Mouse (Mus musculus): ENCODE measurements around the gene Pigq.
A peak's percentile ranks its signal among the peaks of the same experiment; 100 is the strongest.

The Pigq gene

DNA sequence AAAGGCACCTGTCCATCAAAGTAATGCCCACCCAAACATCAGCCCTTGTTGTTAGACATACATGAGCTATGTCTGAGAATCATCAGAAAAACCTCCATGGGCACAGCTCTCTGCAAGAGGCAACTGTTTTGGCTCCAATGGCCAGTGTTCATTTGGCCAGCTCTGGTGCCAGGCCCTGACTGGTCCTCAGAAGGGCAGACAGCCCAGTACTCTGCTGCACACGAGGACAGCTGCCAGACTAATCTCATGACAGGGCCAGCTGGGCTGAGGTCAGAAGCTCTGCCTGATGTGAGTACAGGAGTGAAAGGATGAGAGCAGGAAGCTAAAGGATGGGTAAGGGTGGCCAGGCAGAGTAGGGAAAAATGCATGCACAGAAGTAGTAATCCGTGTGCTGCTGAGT lies 19.4 kb downstream of the Pigq start:
- no peak for DNase-seq (ENCODE audit: low spot score)

DNA sequence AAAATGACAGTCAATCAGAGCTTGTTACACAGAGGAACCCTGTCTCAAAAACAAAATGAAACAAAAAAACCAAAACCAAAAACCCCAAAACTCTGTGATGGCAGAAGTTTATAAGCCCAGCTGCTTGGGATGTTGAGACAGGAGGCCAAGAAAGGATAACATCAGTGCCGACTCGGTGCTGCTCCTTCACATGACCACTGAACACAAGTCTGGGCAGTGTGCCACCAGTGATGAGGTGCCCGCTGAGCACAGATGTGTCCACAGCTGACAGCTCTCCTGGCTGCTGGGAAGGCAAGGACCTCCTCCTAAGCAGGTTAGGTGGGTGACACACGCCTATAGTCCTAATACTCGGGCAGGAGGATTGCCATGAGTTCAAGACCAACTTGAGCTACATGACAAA lies 22.6 kb downstream of the Pigq start:
- DNase-seq (ENCODE audit: low spot score): no peak

DNA sequence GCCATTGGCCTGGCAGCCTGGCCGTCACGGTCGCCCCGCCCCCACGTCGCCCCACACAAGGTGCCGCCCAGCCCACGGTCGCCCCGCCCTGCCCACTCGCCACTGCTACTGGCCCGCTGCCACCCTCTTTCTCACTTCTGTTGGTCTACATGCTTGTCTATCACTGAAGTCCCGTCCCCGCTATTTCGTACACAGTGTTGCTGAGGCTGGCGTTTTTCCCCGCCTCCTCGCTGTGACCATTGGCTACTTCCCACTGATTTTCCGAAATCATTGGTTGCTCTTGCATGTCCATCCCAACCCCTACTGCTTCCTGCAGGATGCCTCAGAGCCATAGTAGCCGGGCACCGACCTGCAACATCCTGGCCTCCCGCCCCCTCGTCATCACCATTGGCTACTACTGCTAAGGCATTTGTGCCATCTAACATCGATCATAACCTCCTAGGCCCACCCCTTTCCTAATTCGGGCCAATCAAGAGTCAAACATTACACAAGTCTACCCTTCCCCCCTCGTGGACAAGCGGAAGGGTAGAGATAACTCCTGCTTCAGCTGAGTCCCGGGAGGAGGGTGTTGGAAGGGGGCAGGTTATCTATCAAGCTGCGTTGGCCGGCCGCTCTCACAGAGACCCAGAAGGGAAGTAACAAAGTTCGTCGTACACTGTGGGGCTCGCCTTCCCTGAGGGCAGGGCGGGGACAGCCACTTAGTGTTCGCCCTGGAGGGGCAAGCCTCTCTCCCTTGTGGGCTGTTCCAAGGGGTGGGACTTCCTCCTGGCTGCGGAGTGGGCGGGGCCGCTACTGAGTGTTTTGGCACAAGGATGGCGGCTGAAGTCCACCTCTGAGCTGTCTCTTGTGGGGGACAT lies 24.7 kb downstream of the Pigq start:
- DNase-seq (ENCODE audit: low spot score): peak; percentile 100

DNA sequence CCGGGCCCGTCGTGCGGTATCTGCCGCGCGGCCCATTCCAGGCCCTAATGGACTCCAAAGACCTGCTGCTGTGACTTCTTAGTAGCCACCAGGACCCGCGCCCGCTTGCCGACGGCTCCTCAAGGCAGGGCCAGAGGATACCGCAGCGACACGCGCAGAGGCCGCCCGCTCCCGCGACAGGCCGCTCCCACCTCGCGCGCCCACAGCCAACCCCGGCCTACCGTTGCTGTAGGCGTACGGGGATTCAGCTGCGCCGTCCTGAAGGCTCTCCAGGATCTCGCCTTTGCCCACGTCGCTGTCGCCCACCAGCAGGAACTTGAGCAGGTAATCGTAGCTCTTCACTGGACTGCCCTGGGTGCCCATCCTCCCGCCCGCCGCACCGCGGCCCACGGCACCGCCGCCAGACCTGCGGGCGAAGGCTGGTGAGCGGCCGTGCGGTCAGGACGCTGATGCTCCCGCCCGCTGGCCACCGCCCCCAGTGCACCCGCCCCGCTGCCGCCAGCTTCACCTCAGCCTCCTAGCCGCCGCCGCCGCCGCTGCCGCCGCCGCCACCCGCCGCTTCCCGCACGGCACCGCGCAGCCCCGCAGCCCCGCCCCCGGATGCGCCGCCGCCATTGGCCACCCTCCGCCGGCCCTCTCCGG lies 25.5 kb downstream of the Pigq start, which contains the start of gene Rab40c:
Rab40c (minus strand) TSS at position 584 of the 642 bp plus-strand sequence.
- DNase-seq (ENCODE audit: low spot score): peak; percentile 22

DNA sequence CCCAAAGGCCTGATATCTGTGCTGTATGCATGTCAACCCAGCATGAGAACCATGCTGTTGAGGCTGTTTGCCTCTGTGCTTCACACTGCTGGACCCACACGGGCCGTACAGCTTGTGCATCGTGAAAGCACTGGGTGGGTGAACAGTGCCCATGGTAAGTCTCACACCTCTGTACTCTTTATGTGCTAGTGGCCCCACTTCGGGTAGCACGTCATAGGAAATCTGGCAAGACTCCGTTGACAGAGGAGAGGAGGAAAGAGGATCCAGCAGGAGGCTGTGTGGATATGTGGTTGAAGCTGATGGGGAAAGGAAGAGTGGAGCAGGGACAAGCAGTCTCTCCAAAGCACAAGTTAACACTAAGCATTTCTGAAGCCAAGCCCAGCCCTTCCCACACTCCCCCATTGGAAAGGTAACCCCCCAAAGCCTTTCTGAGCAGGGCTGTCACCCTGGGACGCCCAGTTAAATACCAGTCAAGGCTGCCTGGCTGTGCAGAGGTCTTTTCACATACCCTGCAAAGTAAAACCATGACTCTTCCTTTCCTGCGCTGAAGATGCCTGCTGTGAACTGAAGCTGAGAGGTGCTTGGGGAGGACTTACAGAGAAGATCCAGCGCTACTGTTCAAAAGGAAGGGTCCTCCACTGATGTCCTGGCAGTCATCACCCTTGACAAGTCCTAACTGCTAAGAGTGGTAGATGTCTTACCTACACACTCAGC lies 26.5 kb downstream of the Pigq start:
- no peak for DNase-seq (ENCODE audit: low spot score)

DNA sequence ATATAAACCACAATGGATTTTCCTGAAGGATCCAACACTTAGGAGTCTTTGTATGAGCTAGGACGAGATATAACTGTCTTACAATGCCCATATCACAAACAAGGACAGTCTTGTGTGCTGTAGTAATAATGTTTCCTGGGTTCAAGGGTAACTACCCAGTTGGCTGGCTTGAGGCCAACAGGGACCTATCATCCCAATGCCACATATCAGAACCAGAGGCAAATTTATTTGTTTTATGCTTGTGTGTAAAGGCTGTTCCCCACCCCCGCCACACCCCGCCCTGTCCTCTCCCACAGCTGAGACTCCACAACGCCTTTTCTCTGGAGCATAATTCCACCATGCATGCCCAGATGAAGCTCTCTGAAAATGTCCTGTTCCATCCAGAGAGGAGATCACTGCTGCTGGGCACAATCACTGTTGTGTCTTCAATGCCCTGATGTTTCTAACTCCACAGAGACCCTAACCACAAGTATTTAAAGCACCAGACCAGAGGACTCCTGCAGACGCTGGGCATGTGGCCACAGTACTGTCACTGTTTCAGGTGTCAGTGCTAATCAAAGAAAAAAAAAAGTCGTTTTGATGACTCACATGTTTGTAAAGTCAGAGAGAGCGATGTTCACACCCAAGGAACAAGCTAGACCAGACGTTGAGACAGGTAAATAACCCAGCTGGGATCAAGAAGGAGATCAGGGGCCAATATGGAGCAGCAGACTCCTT lies 27.6 kb downstream of the Pigq start:
- DNase-seq (ENCODE audit: low spot score): no peak

DNA sequence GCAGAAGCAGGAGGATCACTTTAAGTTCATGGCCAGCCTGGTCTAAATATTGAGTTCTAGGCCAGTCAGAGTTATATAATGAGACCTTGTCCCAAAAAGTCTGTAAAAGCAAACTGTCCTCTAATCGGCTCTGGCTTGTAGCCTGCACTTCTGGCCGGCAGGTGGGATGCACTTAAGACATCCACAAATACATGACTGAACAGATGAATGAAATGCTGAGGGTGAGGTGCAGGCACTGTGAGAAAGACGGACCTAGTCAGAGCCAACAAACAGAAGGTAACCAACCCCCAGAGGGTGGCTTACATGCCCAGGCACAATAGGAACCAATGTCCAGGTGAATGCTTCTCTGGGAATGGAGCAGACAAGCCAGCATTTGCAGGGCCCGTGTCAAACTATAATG lies 30.4 kb downstream of the Pigq start:
- DNase-seq (ENCODE audit: low spot score): no peak

DNA sequence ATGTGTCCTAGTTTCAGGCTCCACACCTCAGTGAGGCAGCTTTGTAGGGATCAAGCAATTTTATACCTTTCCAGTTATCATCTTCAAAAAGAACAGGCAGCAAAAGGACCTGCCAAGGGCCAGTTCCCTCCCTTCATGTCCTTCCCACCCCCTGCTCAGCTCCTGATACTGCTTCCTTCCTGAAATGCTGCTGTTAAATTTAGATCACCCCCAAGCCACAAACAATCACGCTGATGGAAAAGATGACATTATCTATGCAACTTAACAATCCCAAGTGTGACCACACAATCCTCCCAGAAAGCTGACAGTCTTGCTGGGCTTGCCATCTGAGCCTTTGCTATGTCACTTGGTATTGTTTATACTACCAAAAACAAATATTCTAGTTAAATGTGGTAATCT lies 30.9 kb downstream of the Pigq start:
- no peak for DNase-seq (ENCODE audit: low spot score)

DNA sequence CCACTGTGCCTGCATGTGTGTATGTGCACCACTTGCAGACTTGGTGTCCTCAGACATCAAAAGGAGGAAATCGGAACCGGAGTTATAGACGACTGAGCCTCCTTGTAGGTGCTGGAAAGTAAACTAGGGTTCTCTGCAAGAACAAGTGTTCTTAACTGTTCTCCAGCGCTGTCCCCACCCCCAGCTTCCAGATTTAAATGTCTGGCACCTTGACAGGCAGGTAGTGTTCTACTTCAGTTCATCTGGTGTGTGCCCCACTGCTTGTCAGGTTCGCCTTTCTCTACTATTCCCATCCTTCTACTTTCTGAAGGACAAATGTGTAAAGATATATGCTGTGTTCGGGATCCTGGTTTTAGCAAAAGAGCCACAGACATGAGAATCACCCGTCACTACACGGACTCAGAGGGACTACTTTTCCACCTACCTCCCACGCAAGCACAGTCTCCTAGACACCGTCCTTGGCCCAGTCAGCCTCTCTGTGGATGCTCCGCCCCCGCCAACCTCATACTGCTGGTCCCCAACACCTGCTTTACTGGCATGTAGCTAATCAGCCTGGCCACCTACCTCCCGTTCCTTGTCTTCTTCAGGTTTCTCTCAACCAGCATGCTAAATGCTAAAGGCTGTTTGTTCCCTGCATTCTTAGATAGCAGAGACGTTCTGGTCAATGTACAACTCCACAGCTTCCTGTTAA lies 31.4 kb downstream of the Pigq start:
- DNase-seq (ENCODE audit: low spot score): no peak

DNA sequence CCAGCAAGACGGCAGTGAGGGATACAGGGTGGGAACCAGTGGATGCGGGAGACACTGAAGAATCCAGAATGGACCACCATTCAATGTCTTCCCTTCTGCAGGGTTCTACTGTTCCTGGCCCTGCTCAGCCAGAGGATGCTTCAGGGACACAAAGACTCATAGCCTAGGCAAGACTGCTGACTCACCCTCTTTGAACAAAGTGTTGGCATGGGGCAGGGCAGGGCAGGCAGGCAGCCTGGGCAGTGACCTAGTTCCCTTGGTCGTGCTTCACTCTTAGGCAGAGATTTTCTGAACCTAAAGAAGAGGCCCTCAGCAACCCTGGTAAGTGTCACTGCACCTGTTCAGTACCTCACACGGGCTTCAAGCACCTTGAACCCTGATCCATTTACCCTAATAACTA lies 32.9 kb downstream of the Pigq start:
- no peak for DNase-seq (ENCODE audit: low spot score)

DNA sequence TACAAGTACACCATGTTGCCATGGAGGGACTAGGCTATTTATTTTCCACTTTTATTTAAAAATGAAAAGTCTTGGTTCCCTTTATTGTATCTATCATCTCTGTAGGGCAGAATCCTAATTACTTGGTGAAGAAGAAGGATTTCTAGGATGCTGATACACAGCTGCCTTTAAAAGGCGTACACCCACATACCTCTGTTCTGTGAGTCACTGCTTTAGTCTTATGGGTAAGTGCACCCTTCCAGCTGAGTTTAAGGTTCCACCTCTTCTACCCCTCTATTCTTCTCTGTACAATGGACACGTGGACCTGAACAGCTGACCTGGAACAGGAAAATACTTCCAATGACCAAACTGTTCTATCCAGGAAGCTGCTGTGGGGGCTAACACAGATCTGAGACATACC lies 37.1 kb downstream of the Pigq start:
- no peak for DNase-seq (ENCODE audit: low spot score)

DNA sequence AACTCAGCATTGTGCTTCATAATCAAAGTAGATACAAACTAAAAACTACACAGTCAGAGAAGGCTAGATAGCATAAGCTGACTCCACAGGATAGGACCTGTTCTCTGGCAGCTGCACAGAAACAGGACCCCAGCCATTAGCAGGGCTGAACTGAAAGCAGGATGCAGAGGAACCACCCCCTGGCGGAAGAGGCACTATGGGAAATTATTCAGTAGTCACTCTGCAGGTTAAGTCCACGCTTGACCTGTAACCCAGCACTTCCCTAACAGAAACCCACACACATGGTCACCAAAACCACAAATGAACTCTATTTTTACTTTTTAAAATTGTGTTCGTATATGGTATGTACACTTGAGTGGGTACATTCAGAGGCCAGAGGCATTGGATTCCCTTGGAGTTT lies 41.7 kb downstream of the Pigq start:
- no peak for DNase-seq (ENCODE audit: low spot score)

DNA sequence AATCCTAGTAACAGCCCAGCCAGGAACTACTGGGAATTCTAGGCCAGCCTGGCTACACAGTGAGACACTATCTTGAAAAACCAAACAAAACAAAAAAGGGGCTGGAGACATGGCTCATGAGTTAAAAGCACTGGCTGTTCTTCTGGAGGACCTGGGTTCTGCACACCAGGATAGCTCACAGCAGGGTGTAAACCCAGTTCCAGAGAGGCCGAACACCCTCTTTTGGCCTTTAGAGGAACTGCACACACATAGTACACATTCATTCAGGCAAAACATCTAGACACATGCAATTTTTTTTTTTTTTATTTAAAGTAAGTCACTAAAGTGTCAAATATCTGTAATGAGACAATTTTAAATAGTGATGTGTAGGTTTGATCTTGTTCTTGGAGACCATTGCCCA lies 44.5 kb downstream of the Pigq start:
- DNase-seq (ENCODE audit: low spot score): no peak

DNA sequence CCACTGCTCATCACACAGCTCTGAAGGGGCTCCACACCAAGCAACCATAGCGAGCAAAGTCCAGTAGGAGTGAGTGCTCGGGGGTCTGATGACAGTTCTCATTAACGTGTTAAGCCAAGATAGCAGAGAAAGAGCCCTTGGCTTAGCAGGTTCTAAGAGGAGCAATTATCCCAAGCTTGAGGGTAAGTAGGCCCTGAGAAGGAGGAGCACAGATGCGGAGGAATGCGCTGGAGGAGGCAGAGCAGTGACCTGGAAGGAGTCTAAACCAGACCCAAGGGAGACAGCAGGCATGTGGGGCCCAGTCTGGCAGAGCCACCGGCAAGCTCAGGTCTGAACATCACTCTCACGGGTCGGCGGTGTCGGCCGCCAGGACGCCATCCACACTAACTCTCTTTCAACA lies 48.8 kb downstream of the Pigq start:
- DNase-seq (ENCODE audit: low spot score): no peak

DNA sequence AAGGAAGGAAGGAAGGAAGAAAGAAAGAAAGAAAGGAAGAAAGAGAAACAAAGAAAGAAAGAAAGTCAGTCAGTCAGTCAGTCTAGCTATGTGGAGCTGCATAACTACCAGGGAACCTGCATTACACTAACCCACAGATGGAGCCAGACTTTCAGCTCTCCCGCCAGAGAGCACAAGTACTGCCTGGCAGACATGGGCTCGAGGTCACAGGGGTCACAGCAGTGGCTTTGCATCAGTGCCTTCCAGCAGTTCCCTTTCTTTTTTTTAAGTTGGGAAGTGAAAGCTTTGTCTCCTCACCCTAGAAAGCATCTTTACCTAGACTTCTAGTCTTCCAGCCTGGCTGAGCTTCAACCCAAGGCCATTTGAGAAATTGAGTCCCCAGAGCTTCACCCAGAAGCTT lies 49.3 kb downstream of the Pigq start:
- no peak for DNase-seq (ENCODE audit: low spot score)

DNA sequence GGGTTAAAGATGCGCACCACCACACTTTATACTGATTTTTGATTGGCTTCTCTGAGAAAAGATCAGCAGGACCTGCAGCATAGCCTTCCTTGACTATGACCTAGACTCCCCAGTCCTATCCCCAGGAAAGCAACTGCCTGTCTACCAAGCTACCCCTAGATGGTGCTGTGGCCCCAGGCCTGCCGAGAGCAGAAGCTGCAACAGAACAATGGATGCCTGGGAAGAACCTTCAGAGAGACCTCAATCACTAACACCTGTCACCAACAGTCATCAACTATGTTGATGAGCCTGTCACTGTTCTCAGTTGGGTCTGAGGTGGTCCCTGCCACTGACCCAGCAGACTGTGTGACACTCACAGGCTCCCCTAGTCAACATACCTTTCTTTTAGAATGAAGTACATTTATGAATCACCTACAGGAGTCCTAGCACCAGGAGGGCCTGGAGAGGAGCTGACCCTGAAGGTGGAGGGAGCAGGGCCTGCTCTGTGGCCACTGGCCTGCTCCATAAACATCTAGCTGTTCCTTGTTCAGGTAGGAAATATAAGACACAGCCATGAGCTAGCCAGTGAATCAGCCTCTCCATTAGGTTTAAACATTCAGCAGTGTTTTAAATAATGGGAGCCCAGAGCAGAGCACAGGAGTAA lies 50.6 kb downstream of the Pigq start:
- no peak for DNase-seq (ENCODE audit: low spot score)

DNA sequence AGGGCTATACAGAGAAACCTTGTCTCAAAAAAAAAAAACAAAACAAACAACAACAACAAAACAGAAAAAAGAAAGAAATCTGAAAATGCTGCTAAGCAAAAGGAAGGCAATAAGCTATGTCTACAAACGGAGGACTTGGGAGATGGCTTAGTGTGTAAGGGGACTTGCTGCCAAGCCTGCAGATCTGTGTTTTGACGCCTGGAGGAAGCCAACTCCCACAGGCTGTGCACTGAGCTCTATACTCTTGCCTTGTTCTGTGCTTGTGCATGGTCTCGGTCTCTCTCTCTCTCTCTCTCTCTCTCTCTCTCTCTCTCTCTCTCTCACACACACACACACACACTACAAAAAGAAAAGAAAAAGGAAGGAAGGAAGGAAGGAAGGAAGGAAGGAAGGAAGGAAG lies 55.9 kb downstream of the Pigq start:
- no peak for DNase-seq (ENCODE audit: low spot score)

DNA sequence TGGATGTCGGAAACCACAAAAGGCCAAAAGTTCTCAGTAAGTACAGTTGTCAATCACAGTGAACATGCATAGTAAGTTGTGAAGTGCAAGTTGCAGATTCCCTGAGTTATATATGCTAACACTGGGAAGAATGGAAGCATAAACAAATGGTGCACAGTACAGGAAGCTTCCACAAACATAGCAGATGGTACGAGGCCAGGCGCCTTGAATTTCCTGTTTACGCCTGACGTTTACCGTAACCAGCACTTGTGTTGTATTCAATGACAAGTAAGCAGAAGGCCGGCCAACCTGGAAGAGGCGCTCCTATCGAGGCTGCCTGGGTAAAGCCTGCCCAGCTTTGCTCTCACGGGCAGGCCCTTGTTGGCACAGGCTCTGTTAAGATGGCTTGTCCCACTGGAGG lies 57.3 kb downstream of the Pigq start:
- no peak for DNase-seq (ENCODE audit: low spot score)

DNA sequence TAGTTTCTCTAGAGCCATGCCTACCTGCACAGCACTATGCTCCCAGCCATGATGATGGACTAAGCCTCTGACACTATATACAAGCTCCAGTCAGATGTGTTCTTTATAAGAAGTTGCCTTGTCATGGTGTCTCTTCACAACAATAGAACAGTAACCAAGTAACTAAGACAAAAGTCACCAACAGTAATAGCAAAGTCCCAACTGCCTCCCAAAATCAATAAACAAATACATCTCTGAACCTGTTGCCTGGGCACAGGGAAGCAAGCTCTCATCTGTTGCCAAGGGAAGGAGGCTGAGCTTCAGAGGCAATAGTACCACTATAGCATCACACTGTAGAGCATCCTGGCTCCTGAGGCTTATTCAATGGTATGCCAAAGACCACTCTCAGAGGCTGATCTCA lies 57.9 kb downstream of the Pigq start:
- no peak for DNase-seq (ENCODE audit: low spot score)

DNA sequence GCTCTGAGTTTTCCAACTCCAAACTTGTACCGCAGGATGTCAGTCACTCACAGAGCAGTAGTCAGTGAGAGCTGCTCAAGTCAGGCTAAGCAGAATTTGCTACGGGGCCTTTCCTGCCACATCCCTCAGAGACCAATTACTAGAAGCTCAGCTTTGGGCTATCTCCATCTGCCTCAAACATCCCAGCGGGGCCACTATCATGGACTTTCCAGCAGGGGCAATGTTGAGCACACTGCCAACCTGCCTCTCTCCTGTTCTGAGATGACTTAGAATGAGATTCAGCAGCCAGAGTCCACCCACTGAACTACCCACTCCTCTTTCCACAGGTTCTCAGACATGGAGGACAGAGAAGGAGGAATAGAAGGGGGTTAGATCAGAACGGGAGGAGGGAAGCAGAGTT lies 59.1 kb downstream of the Pigq start:
- DNase-seq (ENCODE audit: low spot score): no peak

DNA sequence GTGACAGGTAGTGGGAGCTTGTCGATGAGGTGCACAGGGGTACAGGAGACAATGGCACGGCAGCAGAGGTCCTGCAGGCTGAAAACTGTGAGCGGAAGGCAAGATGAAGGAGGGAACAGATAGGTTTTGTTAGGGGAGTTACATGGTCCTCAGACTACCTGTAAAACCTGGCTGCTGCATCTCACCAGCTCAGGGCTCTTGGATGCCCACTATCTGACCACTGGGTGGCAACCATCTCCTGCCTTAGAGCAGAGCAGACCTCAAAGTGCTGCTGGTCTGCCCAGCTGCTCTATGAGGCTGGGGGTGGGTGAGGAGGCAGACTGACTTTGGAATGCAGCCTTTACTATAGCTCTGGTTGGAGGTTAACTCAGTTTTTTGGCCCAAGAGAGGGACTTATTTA lies 60.9 kb downstream of the Pigq start:
- DNase-seq (ENCODE audit: low spot score): no peak
